Mouse (Mus musculus): ENCODE data around the gene Gapdhs.
"Not testable (repeated sequence)": the region's sequence is repeated elsewhere in the genome, so short reads cannot be mapped to it uniquely, and the experiment has no call there.

Gene Gapdhs

GRCm38 (mm10) chr7:30743617-30744016 is at the start of gene Gapdhs:
TSS of gene Gapdhs (minus strand) at chr7:30743681.
- not testable (repeated sequence) for DNase-seq (ENCODE audit: low spot score in 2 of 2)

GRCm38 (mm10) chr7:30791921-30792320 is 48.4 kb upstream of the Gapdhs start:
- DNase-seq (ENCODE audit: low spot score in 2 of 2) = no peak

GRCm38 (mm10) chr7:30790141-30790540 is 46.7 kb upstream of the Gapdhs start:
- DNase-seq (ENCODE audit: low spot score in 2 of 2) = no peak

- no peak for DNase-seq (ENCODE audit: low spot score in 2 of 2)
Measured at GRCm38 (mm10) chr7:30787377-30788022, 44.0 kb upstream of the Gapdhs start, which contains the start of gene Krtdap. TSS of gene Krtdap (plus strand) at chr7:30787896.

- DNase-seq (ENCODE audit: low spot score in 2 of 2) = no peak
Measured at GRCm38 (mm10) chr7:30785721-30786546, 42.5 kb upstream of the Gapdhs start.

GRCm38 (mm10) chr7:30785154-30785553 is 41.7 kb upstream of the Gapdhs start:
- DNase-seq (ENCODE audit: low spot score in 2 of 2) = no peak

GRCm38 (mm10) chr7:30782658-30783057 is 39.2 kb upstream of the Gapdhs start:
- no peak for DNase-seq (ENCODE audit: low spot score in 2 of 2)

GRCm38 (mm10) chr7:30781792-30782191 is 38.3 kb upstream of the Gapdhs start:
- no peak for DNase-seq (ENCODE audit: low spot score in 2 of 2)

GRCm38 (mm10) chr7:30777911-30778310 is 34.4 kb upstream of the Gapdhs start:
- DNase-seq (ENCODE audit: low spot score in 2 of 2) = no peak

GRCm38 (mm10) chr7:30777081-30777579 is 33.6 kb upstream of the Gapdhs start:
- DNase-seq (ENCODE audit: low spot score in 2 of 2) = no peak

GRCm38 (mm10) chr7:30776104-30776503 is 32.6 kb upstream of the Gapdhs start:
- DNase-seq (ENCODE audit: low spot score in 2 of 2) = no peak

GRCm38 (mm10) chr7:30769236-30769635 is 25.8 kb upstream of the Gapdhs start:
- DNase-seq (ENCODE audit: low spot score in 2 of 2) = no peak

- DNase-seq (ENCODE audit: low spot score in 2 of 2) = no peak
Measured at GRCm38 (mm10) chr7:30766408-30766807, 22.9 kb upstream of the Gapdhs start.

GRCm38 (mm10) chr7:30765173-30765572 is 21.7 kb upstream of the Gapdhs start:
- DNase-seq (ENCODE audit: low spot score in 2 of 2) = no peak

- no peak for DNase-seq (ENCODE audit: low spot score in 2 of 2)
Measured at GRCm38 (mm10) chr7:30763456-30763855, 20.0 kb upstream of the Gapdhs start, which contains the start of gene Dmkn. TSS of gene Dmkn (plus strand) at chr7:30763756.

GRCm38 (mm10) chr7:30761769-30762352 is 18.4 kb upstream of the Gapdhs start:
- no peak for DNase-seq (ENCODE audit: low spot score in 2 of 2)

GRCm38 (mm10) chr7:30758853-30759252 is 15.4 kb upstream of the Gapdhs start:
- DNase-seq (ENCODE audit: low spot score in 2 of 2) = no peak

- DNase-seq (ENCODE audit: low spot score in 2 of 2) = no peak
Measured at GRCm38 (mm10) chr7:30757001-30757400, 13.5 kb upstream of the Gapdhs start.

GRCm38 (mm10) chr7:30751086-30751669 is 7.7 kb upstream of the Gapdhs start, which contains the start of gene Sbsn:
TSS of gene Sbsn (plus strand) at chr7:30751471.
- DNase-seq (ENCODE audit: low spot score in 2 of 2) = no peak

GRCm38 (mm10) chr7:30749824-30750606 is 6.5 kb upstream of the Gapdhs start:
- DNase-seq (ENCODE audit: low spot score in 2 of 2) = no peak

Measured in frontal cortex, postnatal 25 days (tissue).